Mouse (Mus musculus) cortical plate, adult 2 months (tissue): Measurements from ENCODE around the gene Nkd1.

Source experiments
- CTCF ChIP-seq: fragments of 200-500 bp; IDR thresholded peaks from 2 replicates; pipeline ENCODE4 v1.5.1; 2011; ENCODE audit warnings: mild to moderate bottlenecking, control low read depth, low read length; ENCODE audit not compliant: insufficient read depth; ENCODE audit errors: extremely low read depth
- POLR2A ChIP-seq: fragments of 200-500 bp; IDR thresholded peaks from 2 replicates; pipeline ENCODE4 v1.6.1; 2011; ENCODE audit warnings: mild to moderate bottlenecking, low read length, control low read depth; ENCODE audit not compliant: insufficient read depth; ENCODE audit errors: extremely low read depth

DNA sequence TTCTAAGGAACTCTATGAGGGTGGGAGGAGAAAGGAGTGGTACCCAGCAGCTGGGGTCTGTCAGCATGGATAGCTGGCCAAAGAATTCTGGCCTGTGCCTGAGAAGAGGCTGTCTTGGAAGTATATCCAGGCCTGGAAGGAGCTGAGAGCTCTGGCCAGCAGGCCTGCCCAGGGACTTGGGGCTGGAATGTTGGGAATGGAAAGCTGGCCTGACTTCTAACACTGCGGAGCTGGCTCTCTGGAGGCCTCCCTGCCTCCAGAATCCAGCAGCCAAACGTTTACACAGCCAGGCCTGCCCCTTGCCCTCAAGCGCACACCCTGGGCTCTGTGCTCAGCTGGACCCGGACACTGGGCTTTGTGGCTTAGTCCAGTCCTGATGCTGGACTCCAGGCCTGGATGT is 34.5 kb downstream of the Nkd1 start:
- TF ChIP-seq POLR2A, result no peak
- TF ChIP-seq CTCF, result no peak
